Mouse (Mus musculus): Measurements from ENCODE around the gene Lrrc19. TPM values are rescaled to one million over a fixed set of nuclear protein-coding genes. Genes with fewer than 3 reads are reported as not detected.
"Not testable (repeated sequence)": the region's sequence is repeated elsewhere in the genome, so short reads cannot be mapped to it uniquely, and the experiment has no call there.

Lrrc19 gene
- not detected in 2 replicates for polyA plus RNA-seq (2012; ENCODE audit: insufficient read depth, insufficient read length, low replicate concordance, missing spikeins)

- TF ChIP-seq POLR2A (IDR thresholded peaks at IDR 0.05; ENCODE audit: insufficient read depth, low read depth, low read length), result no peak
- TF ChIP-seq CTCF (IDR thresholded peaks at IDR 0.05; ENCODE audit: insufficient read depth, low read depth, low read length), result no peak
- Histone ChIP-seq H3K4me3 (ENCODE audit: insufficient read depth, low read depth, low read length) (no peak within 1 kb of the TSS), H3K4me1 (ENCODE audit: control insufficient read depth, insufficient read depth, low read length) (no peaks in the 10 kb centered on the region), H3K27ac (ENCODE audit: insufficient read depth, low read depth, low read length) (no peak within 1 kb of the TSS)
- 97% methylated on average over 3 of the region's 3 CpGs for WGBS
Measured at GRCm38 (mm10) chr4:94649920-94650319, at the start of gene Lrrc19. Gene Lrrc19, minus strand, starts transcription at chr4:94650144.

- no peak overlapping the region for H3K4me3 ChIP-seq (ENCODE audit: insufficient read depth, low read depth, low read length)
- H3K4me1 ChIP-seq (ENCODE audit: control insufficient read depth, insufficient read depth, low read length), result no peaks in the 10 kb centered on the region
- 82% methylated on average over 3 of the region's 3 CpGs for WGBS
- no peak overlapping the region for H3K27ac ChIP-seq (ENCODE audit: insufficient read depth, low read depth, low read length)
- TF ChIP-seq CTCF (IDR thresholded peaks at IDR 0.05; ENCODE audit: insufficient read depth, low read depth, low read length) (no peak), POLR2A (IDR thresholded peaks at IDR 0.05; ENCODE audit: insufficient read depth, low read depth, low read length) (no peak)
Measured at GRCm38 (mm10) chr4:94696368-94696767, 46.4 kb upstream of the Lrrc19 start.

- H3K27ac ChIP-seq (ENCODE audit: insufficient read depth, low read depth, low read length), result no peak overlapping the region
- no peak for TF ChIP-seq CTCF (IDR thresholded peaks at IDR 0.05; ENCODE audit: insufficient read depth, low read depth, low read length)
- TF ChIP-seq POLR2A (IDR thresholded peaks at IDR 0.05; ENCODE audit: insufficient read depth, low read depth, low read length), result no peak
- 91% methylated on average over 2 of the region's 2 CpGs for WGBS
- H3K4me3 ChIP-seq (ENCODE audit: insufficient read depth, low read depth, low read length), result no peak overlapping the region
- no peaks in the 10 kb centered on the region for H3K4me1 ChIP-seq (ENCODE audit: control insufficient read depth, insufficient read depth, low read length)
Measured at GRCm38 (mm10) chr4:94692175-94692574, 42.2 kb upstream of the Lrrc19 start.

- TF ChIP-seq POLR2A (IDR thresholded peaks at IDR 0.05; ENCODE audit: insufficient read depth, low read depth, low read length) (no peak), CTCF (IDR thresholded peaks at IDR 0.05; ENCODE audit: insufficient read depth, low read depth, low read length) (no peak)
- 82% methylated on average over 4 of the region's 4 CpGs for whole genome bisulfite sequencing
- no peak overlapping the region for H3K27ac ChIP-seq (ENCODE audit: insufficient read depth, low read depth, low read length)
- H3K4me1 ChIP-seq (ENCODE audit: control insufficient read depth, insufficient read depth, low read length), result no peaks in the 10 kb centered on the region
- no peak overlapping the region for H3K4me3 ChIP-seq (ENCODE audit: insufficient read depth, low read depth, low read length)
Measured at GRCm38 (mm10) chr4:94691078-94691477, 41.1 kb upstream of the Lrrc19 start.

GRCm38 (mm10) chr4:94689804-94690203 is 39.9 kb upstream of the Lrrc19 start:
- not testable (repeated sequence) for H3K27ac ChIP-seq (ENCODE audit: insufficient read depth, low read depth, low read length); H3K4me1 ChIP-seq (ENCODE audit: control insufficient read depth, insufficient read depth, low read length); H3K4me3 ChIP-seq (ENCODE audit: insufficient read depth, low read depth, low read length)
- WGBS, result 84% methylated on average over 2 of the region's 2 CpGs

GRCm38 (mm10) chr4:94683305-94683704 is 33.4 kb upstream of the Lrrc19 start:
- H3K4me1 ChIP-seq (ENCODE audit: control insufficient read depth, insufficient read depth, low read length), result no peaks in the 10 kb centered on the region
- H3K27ac ChIP-seq (ENCODE audit: insufficient read depth, low read depth, low read length), result no peak overlapping the region
- TF ChIP-seq POLR2A (IDR thresholded peaks at IDR 0.05; ENCODE audit: insufficient read depth, low read depth, low read length), result no peak
- no peak for TF ChIP-seq CTCF (IDR thresholded peaks at IDR 0.05; ENCODE audit: insufficient read depth, low read depth, low read length)
- WGBS, result 87% methylated on average over 5 of the region's 5 CpGs
- H3K4me3 ChIP-seq (ENCODE audit: insufficient read depth, low read depth, low read length), result no peak overlapping the region

- 56% methylated on average over 1 of the region's 1 CpGs for WGBS
- H3K27ac ChIP-seq (ENCODE audit: insufficient read depth, low read depth, low read length), result no peak overlapping the region
- H3K4me3 ChIP-seq (ENCODE audit: insufficient read depth, low read depth, low read length), result no peak overlapping the region
- TF ChIP-seq POLR2A (IDR thresholded peaks at IDR 0.05; ENCODE audit: insufficient read depth, low read depth, low read length), result no peak
- no peak for TF ChIP-seq CTCF (IDR thresholded peaks at IDR 0.05; ENCODE audit: insufficient read depth, low read depth, low read length)
- H3K4me1 ChIP-seq (ENCODE audit: control insufficient read depth, insufficient read depth, low read length), result no peaks in the 10 kb centered on the region
Measured at GRCm38 (mm10) chr4:94682029-94682428, 32.1 kb upstream of the Lrrc19 start.

- 88% methylated on average over 2 of the region's 2 CpGs for WGBS
- no peak overlapping the region for H3K4me3 ChIP-seq (ENCODE audit: insufficient read depth, low read depth, low read length)
- no peak overlapping the region for H3K27ac ChIP-seq (ENCODE audit: insufficient read depth, low read depth, low read length)
- H3K4me1 ChIP-seq (ENCODE audit: control insufficient read depth, insufficient read depth, low read length), result no peaks in the 10 kb centered on the region
- TF ChIP-seq POLR2A (IDR thresholded peaks at IDR 0.05; ENCODE audit: insufficient read depth, low read depth, low read length) (no peak), CTCF (IDR thresholded peaks at IDR 0.05; ENCODE audit: insufficient read depth, low read depth, low read length) (no peak)
Measured at GRCm38 (mm10) chr4:94681181-94681580, 31.2 kb upstream of the Lrrc19 start.

GRCm38 (mm10) chr4:94680662-94681061 is 30.7 kb upstream of the Lrrc19 start:
- Histone ChIP-seq H3K4me1 (ENCODE audit: control insufficient read depth, insufficient read depth, low read length) (no peaks in the 10 kb centered on the region), H3K27ac (ENCODE audit: insufficient read depth, low read depth, low read length) (no peak overlapping the region), H3K4me3 (ENCODE audit: insufficient read depth, low read depth, low read length) (no peak overlapping the region)
- WGBS, result 97% methylated on average over 2 of the region's 2 CpGs
- TF ChIP-seq CTCF (IDR thresholded peaks at IDR 0.05; ENCODE audit: insufficient read depth, low read depth, low read length) (no peak), POLR2A (IDR thresholded peaks at IDR 0.05; ENCODE audit: insufficient read depth, low read depth, low read length) (no peak)

GRCm38 (mm10) chr4:94669718-94670117 is 19.8 kb upstream of the Lrrc19 start:
- Histone ChIP-seq H3K4me1 (ENCODE audit: control insufficient read depth, insufficient read depth, low read length) (no peaks in the 10 kb centered on the region), H3K4me3 (ENCODE audit: insufficient read depth, low read depth, low read length) (no peak overlapping the region), H3K27ac (ENCODE audit: insufficient read depth, low read depth, low read length) (no peak overlapping the region)
- 54% methylated on average over 1 of the region's 1 CpGs for WGBS
- TF ChIP-seq CTCF (IDR thresholded peaks at IDR 0.05; ENCODE audit: insufficient read depth, low read depth, low read length), result no peak
- no peak for TF ChIP-seq POLR2A (IDR thresholded peaks at IDR 0.05; ENCODE audit: insufficient read depth, low read depth, low read length)

GRCm38 (mm10) chr4:94650426-94651175 is 657 bp upstream of the Lrrc19 start:
- not testable (repeated sequence) for H3K27ac ChIP-seq (ENCODE audit: insufficient read depth, low read depth, low read length); H3K4me1 ChIP-seq (ENCODE audit: control insufficient read depth, insufficient read depth, low read length); H3K4me3 ChIP-seq (ENCODE audit: insufficient read depth, low read depth, low read length)
- WGBS, result 94% methylated on average over 5 of the region's 5 CpGs
